Mouse (Mus musculus) left cerebral cortex, adult 18-20 months (tissue): ENCODE results near the gene 5330417C22Rik. TPM values are rescaled to one million over a fixed set of nuclear protein-coding genes. Genes with fewer than 3 reads are reported as not detected.

Source experiments
- DNase-seq, 2 experiments: peaks; one replicate each; pipeline ENCODE4 v3.0.0; 2021 to 2022; ENCODE audit warnings: low spot score in 2 of 2, mixed read lengths in 1 of 2
- total RNA-seq, 2 experiments: library from RNA; stranded (reverse); gene quantifications; 2 replicates each; pipeline ENCODE4 v1.2.3; 2021

Gene 5330417C22Rik
- total RNA-seq, 2 experiments from 2014 or later = 30.6 to 30.9 TPM

GRCm38 (mm10) chr3:108466425-108466824 lies 69.9 kb downstream of the 5330417C22Rik start:
- peak; percentile 18 to 56 for DNase-seq

DNA sequence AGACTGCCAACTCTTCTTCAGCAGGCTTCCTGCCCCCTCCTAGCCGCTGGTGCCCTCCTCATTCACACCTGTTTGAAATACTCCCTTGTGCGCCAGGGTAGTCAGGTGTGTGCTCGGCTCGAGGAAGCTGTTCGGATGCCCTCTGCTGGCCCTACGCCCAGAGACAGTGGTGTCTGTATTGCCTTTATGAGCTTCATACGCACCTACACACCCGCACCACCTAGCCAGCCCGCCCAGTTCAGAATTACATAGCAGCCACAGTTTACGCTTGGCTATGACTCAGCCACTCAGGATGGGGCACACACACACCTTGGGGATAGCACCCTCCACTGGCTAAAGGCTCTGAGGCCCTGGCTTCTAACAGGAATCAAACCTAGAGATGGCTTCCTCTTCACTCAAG lies 77.5 kb downstream of the 5330417C22Rik start:
- peak in 1 of 2 experiments; percentile 7 for DNase-seq

- DNase-seq = no peak
Measured at GRCm38 (mm10) chr3:108458380-108458779, 78.0 kb downstream of the 5330417C22Rik start.

DNA sequence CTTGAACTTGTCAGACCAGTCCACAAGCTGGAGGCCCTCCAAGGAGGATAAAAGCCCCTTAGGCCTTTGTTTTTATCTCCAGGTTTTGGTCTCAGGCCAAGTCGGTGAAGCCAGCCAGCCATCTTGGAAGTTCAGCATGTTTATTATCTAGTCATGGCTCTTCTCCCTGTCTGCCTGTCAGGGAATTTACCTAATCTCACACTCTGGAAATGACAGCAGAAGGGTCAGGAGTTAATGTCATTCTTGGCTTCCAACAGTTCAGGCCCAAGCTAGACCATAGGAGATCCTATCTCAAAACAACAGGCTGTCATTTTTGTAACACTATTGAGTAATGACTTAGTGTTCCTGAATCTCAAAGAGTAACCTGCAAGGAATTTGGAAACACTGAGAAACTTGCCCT lies 82.2 kb downstream of the 5330417C22Rik start:
- DNase-seq = no peak

DNA sequence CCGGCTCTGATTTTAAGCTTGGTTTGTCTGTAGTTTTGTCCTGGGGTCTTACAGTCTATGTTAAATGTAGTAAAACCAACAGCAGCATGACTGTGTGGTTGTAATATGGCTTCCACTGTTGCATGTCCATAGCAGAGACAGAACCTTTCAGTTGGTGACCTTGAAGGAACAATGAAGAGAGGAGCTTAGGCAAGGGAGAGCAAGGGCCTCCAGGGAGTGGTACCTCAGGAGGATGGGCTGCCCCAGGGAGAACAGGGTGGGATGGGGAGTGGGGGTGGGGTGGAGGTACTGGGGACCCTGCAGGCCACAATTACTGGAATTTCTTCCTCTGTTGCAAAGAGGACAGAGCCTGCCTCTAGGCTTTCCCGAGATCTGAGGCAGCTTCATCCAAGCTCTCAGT lies 84.4 kb downstream of the 5330417C22Rik start:
- DNase-seq = no peak

DNA sequence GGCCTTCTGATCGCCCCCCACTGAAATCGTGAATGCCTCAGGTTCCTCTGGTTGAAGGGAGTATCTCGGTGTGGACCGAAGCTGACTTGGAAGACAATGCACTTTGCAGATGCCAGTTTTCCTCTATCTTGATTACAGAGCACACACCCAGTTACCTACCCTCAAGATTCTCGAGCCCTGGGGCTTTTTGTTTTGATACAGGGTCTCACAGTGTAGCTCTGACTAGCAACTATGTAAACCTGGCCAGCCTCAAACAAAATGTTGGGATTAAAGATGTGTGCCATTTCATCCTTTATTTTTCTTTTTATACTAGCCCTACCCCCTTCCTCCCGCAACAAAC lies 91.0 kb downstream of the 5330417C22Rik start:
- no peak for DNase-seq

GRCm38 (mm10) chr3:108444698-108445365 lies 91.5 kb downstream of the 5330417C22Rik start, which contains the start of gene Sars:
Sars (minus strand) TSS chr3:108445209.
- DNase-seq = peak; percentile 89 to 93

GRCm38 (mm10) chr3:108444029-108444428 lies 92.3 kb downstream of the 5330417C22Rik start:
- DNase-seq = peak; percentile 43 to 47

DNA sequence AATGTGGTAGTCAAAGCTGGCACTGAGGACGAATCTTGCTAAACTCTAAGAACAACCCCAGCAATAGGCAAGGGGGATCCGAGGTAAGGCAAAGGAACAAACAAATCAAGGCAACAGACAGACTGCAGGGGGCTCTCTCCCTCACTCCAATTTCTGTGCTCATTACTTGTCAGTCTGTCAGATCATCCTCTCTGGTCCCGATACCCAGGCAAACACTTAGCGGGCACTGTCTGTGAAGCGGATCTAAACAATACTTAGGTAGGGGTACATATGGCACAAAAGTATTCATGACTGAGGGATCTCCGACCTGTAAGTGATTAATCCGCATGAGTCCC lies 100.0 kb downstream of the 5330417C22Rik start:
- DNase-seq = no peak

DNA sequence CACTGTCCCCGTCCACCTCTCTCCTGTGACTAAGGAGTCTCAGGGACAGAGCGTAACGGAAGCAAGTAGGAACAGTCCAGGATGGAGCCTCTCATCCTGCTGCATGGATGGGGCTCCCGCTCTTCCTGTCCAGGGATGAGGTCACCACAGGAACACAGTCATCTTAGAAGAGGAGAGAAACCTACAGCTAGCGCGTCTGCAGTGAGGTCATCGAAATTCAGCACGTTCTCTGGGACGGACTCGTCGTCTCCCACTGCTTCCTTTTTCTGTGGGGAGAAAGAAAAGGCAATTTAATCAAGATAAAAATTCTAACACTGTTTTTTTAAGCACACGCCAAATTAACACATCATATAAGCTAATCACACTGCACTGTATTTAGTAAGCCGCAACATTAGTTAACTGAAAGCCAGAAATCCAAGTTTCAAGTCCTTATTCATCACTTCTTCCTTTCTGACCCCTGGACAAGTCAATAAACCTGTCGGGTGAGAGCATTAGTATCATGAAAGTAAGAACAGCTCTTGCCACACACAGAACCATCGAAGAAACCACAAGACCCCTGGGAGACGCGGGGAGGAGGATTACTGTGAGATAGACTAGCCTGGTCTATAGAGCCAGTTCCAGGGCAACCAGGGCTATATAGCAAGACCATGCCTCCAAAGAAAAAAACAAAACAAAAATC lies 100.5 kb downstream of the 5330417C22Rik start:
- DNase-seq = no peak

DNA sequence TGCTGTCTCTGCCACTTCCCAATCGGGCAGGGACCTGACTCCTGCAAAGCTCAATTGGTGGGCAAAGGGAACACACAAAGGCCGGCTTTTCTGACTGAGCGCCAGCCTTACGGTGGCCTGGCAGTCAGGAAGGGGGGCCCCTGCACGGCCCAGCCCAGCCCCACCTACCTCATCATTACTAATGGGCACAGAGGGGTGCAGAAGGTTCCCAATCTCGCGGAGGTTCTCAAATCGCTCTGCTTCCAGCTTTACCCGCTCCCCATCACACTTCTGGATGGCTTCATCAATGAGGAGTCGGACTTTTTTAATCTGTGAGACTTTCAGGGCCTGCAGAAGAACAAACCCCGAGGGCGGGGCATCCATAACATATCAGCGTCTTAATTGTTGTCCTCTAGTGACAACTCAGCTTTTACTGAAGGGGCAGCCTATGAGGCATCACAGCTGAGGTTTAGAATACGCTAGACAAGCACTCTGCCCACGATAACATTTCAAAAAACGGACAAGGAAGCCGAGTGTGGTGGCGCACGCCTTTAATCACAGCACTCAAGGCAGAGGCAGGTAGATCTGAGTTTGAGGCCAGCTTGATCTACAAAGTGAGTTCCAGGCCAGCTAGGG lies 102.3 kb downstream of the 5330417C22Rik start:
- no peak for DNase-seq

DNA sequence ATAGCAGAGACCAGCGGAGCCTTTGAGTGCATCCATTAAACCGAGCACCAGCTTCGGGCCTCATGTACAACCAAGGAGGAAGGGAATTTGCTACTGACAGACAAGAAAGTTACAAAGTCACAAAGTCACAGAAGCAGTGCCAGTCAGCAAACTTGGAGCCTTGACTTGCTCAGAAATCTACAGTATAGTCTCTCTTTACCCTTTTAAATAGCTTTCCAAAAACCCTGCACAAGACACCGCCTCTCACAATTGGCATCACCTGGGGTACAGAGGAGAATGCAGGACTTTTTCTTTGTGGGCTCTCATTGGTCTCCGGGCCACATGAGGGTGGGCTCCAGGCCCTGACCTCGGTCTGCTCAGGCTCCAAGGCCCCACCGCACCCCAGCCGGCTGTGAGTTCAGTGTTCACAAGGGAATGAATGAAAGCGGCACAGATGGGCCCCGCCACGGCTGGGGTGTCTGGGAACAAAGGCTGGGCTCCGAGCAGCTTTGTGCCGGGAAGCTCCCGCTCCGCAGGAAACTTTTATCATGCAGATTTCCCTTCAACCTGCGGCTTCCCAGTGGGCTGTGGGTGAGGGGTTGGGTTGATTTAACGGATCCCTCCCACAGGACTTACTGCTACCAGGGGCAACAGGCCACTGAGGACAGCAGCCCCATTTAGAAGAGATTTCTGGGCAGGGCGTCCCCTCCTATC lies 103.0 kb downstream of the 5330417C22Rik start:
- DNase-seq = no peak

- DNase-seq = peak in 1 of 2 experiments; percentile 27
Measured at GRCm38 (mm10) chr3:108432542-108433187, 103.7 kb downstream of the 5330417C22Rik start.

DNA sequence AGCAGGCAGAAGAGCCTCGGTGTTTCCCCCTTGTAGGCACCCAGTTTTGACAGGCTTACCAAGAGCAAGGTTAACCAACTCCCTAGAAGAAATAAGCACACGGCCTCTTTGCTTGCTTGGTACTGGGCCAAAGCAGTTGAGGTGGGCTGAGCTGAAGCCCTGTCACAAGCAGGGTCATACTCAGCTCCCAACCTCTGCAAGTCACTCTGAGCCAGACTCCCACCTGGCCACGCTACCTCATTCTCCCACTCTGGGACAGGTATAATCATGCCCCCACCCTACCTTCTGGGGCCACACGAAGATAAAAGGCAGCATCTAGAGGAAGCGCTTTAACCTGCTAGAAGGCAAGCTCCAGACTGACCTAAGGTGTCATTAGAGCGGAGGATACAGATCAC lies 110.7 kb downstream of the 5330417C22Rik start:
- DNase-seq = no peak

DNA sequence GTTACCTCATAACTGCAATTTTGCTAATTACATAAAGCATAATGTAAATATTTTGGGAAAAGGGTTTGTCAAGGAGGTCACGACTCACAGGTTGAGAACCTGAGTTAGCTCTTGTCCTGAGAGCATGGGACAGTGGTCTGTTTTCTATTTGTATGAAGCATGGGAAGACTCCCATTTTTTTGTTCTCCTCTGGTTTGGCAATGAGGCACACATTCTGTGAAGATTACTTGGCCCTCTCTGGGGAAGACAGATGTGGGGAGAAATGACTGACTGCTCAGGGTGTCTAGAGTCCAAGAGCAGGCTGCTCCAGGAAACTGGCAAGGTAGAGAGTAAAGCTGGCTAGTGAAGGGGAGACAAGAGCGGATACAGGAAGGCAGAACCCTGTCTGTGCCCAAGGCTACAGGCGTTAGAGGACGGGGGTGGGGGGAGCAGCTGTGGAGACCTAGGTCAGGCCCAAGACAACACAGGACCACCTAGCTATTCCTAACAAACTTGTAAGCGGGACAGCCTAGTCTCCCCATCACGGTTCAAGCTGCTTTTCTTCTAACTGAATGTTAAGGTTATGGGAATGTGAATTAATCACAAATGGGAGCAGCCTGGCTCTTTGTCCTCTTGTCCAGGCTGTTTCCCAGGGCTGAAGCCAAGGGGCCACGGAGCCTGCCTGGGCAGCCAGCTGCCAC lies 111.3 kb downstream of the 5330417C22Rik start:
- DNase-seq = no peak

DNA sequence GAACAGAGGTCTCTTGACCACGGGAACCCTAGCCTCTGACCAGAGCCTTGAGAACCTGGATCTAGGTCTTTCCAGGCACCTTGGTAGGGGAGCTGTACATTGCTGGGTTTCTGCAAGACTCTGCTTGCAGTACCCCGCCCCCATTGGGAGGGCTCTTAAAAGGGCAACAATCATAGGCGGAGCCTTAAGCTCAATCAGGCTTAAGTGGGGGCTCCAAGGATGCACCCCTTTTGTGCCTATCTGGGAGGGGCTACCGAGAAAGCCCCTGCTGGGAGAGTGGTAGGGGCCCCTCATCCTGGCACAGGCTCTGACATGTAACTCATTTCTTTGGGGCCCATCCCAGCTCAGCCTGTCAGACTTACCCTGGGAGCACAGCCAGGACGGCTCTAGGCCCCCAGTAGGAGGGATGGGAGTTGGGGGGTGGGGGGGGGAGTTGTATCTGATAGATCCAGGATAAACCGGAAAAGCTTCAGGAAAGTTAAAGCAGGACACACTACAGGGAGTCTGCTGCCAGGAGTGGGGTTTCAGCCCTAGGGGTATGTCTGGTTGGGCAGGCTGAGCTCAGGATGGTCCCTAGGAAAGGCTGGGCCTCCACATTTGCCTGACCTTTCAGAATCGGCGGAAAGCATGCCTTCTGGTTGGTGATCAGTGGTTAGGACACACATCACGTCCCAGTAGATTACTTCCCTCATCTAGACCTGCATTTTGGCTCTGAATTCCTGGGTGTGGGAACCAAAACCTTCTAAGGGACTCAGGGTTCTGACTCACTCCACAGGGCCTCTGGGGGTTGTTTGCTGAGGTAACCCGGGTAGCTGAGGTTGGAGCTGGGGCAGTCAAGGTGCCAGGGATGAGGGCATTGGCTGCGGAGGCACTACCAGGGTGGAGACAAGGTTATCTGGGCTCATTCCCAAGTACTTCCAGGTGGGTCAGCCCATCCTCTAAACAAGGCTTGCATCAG lies 112.2 kb downstream of the 5330417C22Rik start:
- peak; percentile 59 to 60 for DNase-seq

DNA sequence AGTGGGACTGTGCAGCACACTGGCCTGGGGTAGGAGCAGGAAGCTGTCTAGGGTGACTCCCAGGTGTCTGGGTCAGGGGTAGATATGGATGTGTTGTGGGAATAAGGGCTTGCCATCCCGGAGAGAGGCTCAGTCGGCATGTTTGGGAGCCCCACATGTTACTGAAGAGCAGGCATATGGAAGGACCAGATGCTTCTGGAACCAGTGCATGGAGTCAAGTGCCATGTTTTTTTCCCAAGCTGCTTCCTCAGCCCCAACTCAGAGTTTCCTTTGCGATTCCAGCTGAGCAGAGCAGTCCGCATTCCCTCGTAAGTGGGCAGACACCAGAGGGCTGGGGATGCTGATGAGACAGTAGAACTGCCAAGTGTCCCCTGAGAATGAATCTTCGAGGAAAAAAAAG lies 113.3 kb downstream of the 5330417C22Rik start:
- DNase-seq = no peak

- peak; percentile 80 to 90 for DNase-seq
Measured at GRCm38 (mm10) chr3:108415831-108416223, 120.5 kb downstream of the 5330417C22Rik start.
